Mouse (Mus musculus): ENCODE data around the gene St8sia1.

Gene St8sia1

GRCm38 (mm10) chr6:142867023-142867422, 97.2 kb downstream of the St8sia1 start:
- no peak for DNase-seq (ENCODE audit: low read depth, low spot score)

DNA sequence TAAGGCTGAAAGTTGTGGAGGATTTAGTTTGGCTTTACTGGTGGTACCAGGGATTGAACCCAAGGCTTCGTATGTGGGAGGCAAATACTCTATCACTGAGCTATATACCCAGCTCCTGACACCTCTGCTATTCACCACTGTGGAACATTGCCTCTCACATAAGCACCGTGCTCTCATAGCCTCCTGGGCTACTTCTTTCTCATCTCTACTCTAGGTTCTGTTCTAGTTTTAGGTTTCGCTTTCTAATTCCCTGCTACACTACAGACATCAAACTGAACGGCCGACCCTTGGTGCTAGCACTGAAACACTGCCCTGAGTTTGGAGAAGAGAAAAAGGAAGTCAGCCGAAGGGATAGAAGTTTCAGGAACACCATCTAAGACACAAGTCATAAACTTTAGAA, 99.1 kb downstream of the St8sia1 start:
- peak; percentile 59 for DNase-seq (ENCODE audit: low read depth, low spot score)

DNA sequence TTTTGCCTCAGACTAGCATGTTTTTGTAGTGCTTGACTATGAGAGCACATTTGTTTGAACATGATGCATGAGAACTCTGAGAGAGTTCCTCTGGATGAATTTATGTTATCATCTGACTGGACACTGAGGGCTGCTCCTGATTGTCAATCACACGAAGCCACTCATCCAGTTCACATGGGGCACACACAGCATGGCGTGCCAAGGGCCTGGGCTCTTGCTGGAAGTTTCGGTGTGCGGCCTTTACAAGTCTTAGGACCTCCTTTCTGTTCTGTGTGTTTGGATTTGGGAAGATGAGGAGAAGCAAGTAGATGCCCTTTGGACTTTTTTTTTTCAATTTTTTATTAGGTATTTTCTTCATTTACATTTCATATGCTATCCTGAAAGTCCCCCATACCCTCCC, 100.4 kb downstream of the St8sia1 start:
- no peak for DNase-seq (ENCODE audit: low read depth, low spot score)

DNA sequence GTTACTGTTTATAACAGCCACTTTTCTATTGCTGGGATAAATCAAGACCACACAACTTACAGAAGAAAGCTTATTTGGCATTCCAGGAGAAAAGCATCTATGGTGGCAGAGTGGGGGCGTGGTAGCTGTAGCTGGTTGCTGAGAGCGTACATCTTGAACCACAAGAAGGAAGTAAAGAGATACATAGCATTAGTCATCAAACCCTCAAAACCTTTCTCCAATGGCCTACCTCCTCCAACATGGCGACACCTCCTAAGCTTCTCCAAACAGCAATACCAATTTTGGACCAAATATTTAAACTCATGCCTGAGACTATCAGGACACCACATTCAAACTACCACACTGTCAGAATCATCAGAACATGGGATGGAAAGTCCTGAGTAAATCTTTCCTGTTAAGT, 102.0 kb downstream of the St8sia1 start:
- DNase-seq (ENCODE audit: low read depth, low spot score) = peak; percentile 62

GRCm38 (mm10) chr6:142860396-142860795, 103.9 kb downstream of the St8sia1 start:
- DNase-seq (ENCODE audit: low read depth, low spot score) = no peak

GRCm38 (mm10) chr6:142859946-142860345, 104.3 kb downstream of the St8sia1 start:
- DNase-seq (ENCODE audit: low read depth, low spot score) = no peak

DNA sequence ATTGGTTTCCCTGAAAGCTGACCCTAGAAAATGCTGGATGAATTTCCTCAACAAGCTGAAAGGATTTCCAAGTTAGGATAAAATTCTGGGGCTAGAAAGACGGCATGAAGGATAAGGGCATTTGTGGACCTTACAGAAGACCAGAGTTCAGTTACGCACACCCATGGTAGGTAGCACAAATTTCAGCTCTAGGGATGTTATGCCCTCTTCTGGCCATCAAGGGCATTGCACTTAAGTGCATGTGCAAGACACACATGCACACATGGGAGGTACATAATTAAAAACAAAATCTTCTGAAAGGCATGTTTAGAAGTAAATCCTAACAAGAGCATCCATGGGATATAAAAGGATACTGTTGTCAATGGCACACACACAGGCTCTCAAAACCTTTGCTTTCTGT, 105.3 kb downstream of the St8sia1 start:
- DNase-seq (ENCODE audit: low read depth, low spot score) = peak; percentile 38

GRCm38 (mm10) chr6:142856258-142856874, 107.9 kb downstream of the St8sia1 start:
- DNase-seq (ENCODE audit: low read depth, low spot score) = no peak

GRCm38 (mm10) chr6:142855761-142856160, 108.5 kb downstream of the St8sia1 start:
- DNase-seq (ENCODE audit: low read depth, low spot score) = no peak

DNA sequence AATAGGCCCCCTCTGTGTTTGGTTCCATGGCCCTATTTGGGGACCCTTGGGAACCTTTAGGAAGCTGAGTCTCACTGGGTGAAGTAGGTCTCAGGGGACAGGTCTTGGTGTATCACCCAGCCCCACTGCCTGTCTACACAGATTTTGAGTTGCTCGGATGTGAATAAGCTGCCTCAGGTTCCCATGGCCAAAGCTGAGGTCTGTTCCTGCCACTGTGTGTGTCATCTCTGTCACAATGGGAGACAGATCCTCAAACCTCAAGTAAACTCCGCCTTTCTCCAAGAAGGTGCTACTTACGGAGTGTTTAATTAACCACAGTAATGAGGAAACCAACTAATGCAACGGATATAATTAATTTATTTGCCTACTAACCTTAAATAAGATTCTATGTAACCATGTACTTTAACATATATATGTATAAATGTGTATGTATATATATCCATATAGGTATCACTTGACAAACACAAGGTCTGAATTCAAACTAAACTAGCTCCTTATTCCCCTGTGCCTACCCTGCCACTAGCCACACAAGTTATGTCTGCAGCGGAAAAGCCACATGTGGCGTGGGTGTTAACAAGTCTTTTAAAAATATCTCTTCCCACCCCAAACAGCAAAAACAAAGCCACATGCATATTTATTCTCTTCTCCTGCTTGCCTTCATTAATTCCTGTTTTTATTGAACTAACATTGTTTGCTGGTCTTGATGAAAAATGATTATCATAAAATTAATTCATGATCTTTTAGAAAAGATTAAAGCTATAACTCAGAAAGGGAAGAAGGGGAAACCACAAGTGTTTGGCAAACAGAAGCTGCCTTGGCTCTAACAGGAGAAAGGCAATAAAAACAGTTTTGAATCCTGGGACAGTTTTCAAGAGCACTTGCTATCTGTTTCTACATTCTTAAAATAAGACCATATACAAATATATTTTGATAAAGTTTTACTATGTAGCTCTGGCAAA, 111.6 kb downstream of the St8sia1 start:
- DNase-seq (ENCODE audit: low read depth, low spot score) = no peak

GRCm38 (mm10) chr6:142850436-142850835, 113.8 kb downstream of the St8sia1 start:
- no peak for DNase-seq (ENCODE audit: low read depth, low spot score)

GRCm38 (mm10) chr6:142849326-142849725, 114.9 kb downstream of the St8sia1 start:
- no peak for DNase-seq (ENCODE audit: low read depth, low spot score)

GRCm38 (mm10) chr6:142847914-142848674, 116.2 kb downstream of the St8sia1 start:
- no peak for DNase-seq (ENCODE audit: low read depth, low spot score)

- DNase-seq (ENCODE audit: low read depth, low spot score) = no peak
Measured at GRCm38 (mm10) chr6:142846855-142847254, 117.4 kb downstream of the St8sia1 start.

GRCm38 (mm10) chr6:142845066-142845465, 119.2 kb downstream of the St8sia1 start:
- no peak for DNase-seq (ENCODE audit: low read depth, low spot score)

DNA sequence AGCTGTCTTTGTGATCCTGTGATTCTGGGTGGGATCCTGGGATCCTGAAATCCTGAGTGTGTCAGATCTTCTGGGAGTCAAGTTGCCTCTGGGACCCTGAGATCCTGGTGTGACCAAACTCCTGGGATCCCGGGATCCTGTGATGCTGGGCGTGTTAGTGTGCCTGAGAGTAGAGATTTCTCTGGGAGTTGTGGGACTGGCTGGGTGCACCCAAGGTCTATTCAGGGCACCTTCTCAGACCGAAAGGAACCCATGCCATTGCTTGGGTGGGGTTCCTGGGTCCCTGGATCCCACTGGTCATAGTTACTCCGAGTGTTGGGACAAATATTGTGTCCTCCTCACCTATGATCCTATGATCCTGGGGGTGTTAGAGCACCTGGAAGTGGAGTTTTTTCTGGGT, 120.2 kb downstream of the St8sia1 start:
- no peak for DNase-seq (ENCODE audit: low read depth, low spot score)

DNA sequence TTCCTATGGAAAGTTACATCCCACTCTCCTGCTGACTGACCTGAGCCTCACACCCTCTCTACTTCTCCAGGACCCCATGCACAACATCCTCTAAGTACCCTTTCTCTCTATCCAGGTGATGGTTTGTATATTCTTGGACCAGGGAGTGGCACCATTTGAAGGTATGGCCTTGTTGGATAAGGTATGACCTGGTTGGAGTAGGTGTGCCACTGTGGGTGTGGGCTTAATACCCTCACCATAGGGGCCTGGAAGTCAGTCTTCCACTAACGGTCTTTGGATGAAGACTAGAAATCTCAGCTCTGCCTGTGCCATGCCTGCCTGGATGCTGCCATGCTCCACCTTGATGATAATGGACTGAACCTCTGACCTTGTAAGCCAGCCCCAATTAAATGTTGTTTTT, 125.8 kb downstream of the St8sia1 start:
- DNase-seq (ENCODE audit: low read depth, low spot score) = no peak

GRCm38 (mm10) chr6:142837326-142837725, 126.9 kb downstream of the St8sia1 start:
- no peak for DNase-seq (ENCODE audit: low read depth, low spot score)

DNA sequence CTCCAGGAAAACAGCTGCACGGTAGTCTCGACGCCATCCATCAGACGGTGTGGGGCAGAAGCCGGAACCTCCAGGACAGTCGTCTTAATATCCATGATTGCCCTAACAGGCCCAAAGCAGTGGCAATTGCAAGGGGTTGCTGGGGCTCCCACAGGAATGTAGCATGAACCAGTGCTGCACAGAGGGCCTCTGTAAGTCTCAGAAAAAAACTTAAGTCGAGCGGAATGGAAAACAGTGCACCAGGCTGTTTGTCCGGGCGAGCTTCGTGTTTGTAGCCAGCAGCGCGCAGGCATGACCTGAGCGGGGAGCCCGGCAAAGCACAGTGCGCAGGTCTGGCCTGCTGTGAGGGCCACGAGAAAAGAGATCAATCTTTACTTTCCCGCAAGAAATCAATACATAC, 128.5 kb downstream of the St8sia1 start:
- DNase-seq (ENCODE audit: low read depth, low spot score) = no peak

- no peak for DNase-seq (ENCODE audit: low read depth, low spot score)
Measured at GRCm38 (mm10) chr6:142834911-142835310, 129.3 kb downstream of the St8sia1 start.

DNA sequence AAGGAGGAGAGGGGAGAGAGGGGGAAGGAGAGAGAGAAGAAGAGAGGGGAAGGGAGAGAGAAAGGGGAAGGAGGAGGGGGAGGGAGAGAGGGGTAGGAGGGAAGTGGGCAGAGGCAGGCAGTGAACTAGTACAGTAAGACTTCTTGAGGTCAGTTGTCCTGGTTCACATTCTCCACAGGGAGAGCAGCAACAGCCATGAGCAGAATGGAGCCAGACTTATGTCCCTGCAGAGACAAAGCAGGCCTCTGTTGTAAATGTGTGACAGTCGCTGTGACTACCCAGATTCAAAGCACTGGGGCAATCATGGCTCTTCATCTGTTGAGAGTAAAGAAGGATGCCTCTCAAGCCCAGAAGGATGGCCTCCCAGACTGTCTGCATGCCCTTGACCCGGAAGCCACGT, 132.5 kb downstream of the St8sia1 start:
- DNase-seq (ENCODE audit: low read depth, low spot score) = no peak

GRCm38 (mm10) chr6:142831243-142831642, 133.0 kb downstream of the St8sia1 start:
- peak; percentile 50 for DNase-seq (ENCODE audit: low read depth, low spot score)

Measured in CD4-positive helper T cell, adult 2 months (primary cell).